Mouse (Mus musculus) myocyte (in vitro differentiated cells): Measurements from ENCODE around the gene Gtf2h4.

ENCODE experiments used
- E2F4 ChIP-seq: IDR thresholded peaks from one replicate; pipeline ENCODE4 v1.6.1; 2011; ENCODE audit warnings: mild to moderate bottlenecking, control low read depth, moderate library complexity; ENCODE audit not compliant: insufficient read depth
- MYOG ChIP-seq, 3 experiments: IDR thresholded peaks; one replicate each; pipeline ENCODE4 v1.6.1; 2011; ENCODE audit warnings: control low read depth in 2 of 3, low read depth in 2 of 3, mild to moderate bottlenecking in 2 of 3; ENCODE audit not compliant: insufficient read length in 2 of 3, control insufficient read depth in 1 of 3, insufficient read depth in 1 of 3
- POLR2A ChIP-seq: IDR thresholded peaks from one replicate; pipeline ENCODE4 v1.6.1; 2011; ENCODE audit warnings: low read depth, mild to moderate bottlenecking, control low read depth, moderate library complexity; ENCODE audit not compliant: insufficient read length
- TCF3 ChIP-seq: IDR thresholded peaks from one replicate; pipeline ENCODE4 v1.6.1; 2011; ENCODE audit warnings: low read depth, control low read depth; ENCODE audit not compliant: insufficient read length

DNA sequence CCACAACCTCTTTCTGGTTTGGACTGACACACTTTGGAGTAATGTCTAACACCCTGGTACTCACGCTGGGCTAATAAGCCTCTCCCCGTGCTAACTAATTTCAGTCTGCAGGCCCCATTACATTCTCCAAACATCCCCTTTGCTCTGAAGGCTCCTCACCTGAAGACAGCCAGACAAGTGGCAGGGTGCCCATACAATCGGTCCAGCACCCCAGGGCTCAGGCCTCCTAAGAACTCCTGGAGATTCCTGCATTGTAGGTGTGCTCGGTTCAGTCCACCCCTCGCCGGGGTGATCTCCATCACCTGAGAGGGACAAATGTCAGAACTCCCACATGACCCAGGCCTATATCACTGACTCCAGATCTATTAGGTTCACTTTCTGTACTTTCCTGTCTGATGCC is 1.0 kb downstream of the Gtf2h4 start:
- TF ChIP-seq MYOG (IDR thresholded peaks at IDR 0.05; ENCODE audit: control insufficient read depth in 1 of 3, insufficient read depth in 1 of 3, insufficient read length in 2 of 3, low read depth in 2 of 3) (no peak), TCF3 (no peak), POLR2A (no peak), E2F4 (no peak)
